Mouse (Mus musculus): Measurements from ENCODE around the gene Rec8.
A peak's percentile ranks its signal among the peaks of the same experiment; 100 is the strongest.

The Rec8 gene

DNA sequence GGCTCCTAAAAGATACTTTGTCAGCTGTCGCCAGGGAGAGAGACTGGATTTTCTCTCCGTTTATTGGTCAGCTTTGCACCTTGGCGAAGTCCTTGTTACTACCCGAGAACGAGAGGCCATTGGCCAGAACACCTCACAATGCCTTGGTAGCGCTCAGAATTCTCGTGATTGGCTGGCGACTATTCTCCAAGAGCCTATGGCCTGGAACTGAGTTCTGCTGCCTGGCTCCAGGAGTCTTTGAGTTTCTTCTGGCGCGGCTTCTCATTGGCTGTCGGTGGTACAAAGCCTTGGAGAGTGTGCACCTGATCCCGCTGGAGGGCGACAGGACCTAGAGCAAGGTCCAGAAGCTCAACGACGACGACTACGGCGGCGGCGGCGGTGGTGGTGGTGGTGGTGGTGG, at the start of gene Rec8:
Gene Rec8, plus strand, starts transcription at position 216 of the 400 bp plus-strand sequence.
- peak; percentile 54 for DNase-seq (ENCODE audit: extremely low spot score, low spot score)

DNA sequence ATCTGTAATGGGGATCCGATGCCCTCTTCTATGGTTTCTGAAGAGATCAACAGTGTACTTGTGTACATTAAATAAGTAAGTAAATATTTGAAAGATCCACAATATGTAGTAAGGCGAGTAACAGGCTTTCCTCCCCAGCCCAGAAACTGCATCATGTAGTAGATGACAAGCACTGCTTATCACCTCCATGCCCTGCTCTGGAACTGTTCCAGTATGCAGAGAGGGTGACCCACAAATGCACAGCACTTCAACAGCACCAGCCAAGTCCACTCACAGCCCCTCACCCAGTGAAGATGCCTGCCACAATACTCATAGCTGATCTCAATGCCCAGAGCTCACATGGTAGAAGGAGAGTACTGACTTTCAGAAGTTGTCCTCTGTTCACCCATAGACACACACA, 47.2 kb upstream of the Rec8 start:
- no peak for DNase-seq (ENCODE audit: extremely low spot score, low spot score)

DNA sequence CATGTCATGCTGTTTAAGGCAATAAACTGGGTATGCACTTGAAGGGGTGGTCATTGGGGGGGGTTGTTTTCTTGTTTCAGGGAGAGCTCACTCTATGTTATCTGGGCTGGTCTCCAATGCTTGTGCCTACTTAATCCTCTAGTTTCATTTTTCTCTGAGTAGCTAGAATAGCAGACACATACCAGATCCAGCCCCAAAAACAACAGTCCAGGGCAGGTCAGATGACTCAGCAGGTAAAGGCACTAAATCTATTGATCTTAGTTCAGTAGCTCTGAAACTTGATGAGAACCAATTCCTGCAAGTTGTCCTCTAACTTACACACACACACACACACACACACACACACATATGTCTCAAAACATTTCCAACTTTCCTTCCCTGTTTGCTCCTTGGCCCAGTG, 46.1 kb upstream of the Rec8 start:
- no peak for DNase-seq (ENCODE audit: extremely low spot score, low spot score)

DNA sequence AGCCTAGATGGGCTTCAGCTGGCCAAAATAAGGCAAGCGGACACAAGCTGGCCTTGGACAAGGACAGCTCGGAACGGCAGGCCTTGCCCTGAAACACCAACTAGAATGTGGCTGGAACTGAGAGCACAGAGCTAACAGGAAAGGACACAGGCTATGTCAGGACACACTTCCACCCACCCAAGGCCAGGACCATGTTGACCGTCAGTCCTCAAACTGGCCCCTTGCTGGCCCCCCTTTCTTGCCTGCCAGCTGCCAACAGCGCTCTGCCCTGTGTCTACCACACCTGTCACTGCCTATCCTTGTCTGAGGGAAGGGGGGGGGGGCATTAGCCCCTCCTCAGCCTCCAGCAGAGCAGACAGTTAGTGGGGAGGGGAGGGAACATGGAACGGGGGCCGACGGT, 42.5 kb upstream of the Rec8 start, which contains the start of gene Fitm1:
Gene Fitm1, plus strand, starts transcription at position 316 of the 400 bp plus-strand sequence.
- no peak for DNase-seq (ENCODE audit: extremely low spot score, low spot score)

DNA sequence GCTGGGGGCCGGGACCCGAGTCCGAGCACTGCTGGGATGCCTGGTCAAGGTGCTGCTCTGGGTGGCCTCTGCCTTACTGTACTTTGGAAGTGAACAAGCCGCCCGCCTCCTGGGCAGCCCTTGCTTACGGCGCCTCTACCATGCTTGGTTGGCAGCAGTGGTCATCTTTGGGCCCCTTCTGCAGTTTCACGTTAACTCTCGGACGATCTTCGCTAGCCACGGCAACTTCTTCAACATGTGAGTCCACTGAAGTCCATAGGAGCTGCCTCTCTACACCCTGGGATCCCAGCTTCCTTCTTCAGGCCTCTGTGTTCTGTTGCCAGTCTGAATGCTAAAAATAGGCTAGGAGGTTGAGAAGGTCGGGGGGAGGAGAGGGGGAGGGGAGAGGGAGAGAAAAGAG, 42.1 kb upstream of the Rec8 start:
- no peak for DNase-seq (ENCODE audit: extremely low spot score, low spot score)

DNA sequence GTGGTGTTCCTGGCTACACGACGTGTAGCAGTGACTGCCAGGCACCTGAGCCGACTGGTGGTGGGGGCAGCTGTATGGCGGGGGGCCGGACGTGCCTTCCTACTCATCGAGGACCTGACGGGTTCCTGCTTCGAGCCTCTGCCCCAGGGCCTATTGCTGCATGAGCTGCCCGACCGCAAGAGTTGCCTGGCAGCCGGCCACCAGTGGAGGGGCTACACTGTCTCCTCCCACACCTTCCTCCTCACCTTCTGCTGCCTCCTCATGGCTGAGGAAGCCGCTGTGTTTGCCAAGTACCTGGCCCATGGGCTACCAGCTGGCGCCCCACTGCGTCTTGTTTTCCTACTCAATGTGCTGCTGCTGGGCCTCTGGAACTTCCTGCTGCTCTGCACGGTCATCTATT, 41.5 kb upstream of the Rec8 start:
- DNase-seq (ENCODE audit: extremely low spot score, low spot score): no peak

DNA sequence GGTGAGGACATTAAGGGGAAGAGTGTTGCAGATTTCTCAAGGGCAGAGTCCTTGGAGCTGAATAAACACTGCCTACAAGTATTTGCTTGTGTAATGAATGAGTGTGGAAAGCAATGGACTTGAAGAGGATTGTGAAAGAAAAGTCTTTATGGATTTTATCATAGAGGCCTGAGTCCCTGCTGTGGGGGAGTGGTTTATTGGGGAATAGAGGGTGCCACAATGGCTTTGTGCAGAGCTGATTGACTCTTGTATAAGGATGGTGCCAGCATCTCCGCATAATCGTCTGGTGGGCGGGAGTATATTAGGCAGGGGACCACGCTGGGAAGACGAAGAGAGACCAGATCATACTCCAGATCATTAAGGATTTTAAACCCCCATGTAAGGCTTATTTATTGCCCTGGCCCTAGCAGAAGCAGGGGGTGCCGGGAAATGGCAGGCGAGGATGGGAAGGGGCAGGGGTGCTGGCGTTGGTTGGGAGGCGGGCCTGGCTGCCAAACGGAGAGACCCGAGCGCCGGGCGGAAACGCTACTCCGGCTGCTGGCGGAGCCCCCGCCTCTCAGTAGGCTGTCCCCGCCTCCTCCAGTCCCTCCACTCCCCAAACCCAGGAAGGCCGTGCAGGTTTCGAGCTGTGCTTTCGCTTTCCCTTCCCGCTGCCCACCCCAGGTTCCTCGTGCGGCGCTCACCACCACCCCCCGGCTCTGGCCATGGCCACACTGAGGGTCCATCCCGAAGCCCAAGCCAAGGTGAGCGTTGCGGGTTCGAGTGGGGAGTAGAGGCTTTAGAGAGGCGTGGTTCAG, 39.8 kb upstream of the Rec8 start, which contains the start of gene Psme1:
Gene Psme1, plus strand, starts transcription at position 253 of the 797 bp plus-strand sequence.
- DNase-seq (ENCODE audit: extremely low spot score, low spot score): peak; percentile 74

DNA sequence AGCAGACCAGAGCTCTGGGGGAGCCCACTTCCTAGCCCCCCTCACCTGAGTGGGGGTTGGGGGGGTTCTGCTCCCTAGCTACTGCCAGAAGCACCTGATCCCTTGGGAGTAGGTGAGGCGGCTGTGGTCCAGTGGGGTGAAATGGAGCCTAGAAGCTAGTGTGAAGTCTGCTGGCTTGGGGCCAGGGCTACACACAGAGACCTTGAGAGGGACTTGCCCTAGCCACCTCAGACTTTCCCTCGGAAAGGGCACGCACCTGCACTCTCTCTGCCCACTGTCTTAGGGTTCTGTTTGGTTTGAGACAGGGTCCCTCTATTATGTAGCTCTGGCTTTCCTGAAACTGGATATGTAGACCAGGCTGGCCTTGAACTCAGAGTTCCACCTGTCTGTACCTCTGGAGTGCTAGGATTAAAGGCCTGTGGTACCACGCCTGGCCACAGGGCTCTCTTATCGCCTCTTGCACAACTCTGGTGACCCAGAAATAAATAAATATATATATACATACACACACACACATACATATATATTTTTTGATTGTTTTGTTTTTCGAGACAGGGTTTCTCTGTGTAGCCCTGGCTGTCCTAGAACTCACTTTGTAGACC, 39.1 kb upstream of the Rec8 start:
- DNase-seq (ENCODE audit: extremely low spot score, low spot score): no peak

DNA sequence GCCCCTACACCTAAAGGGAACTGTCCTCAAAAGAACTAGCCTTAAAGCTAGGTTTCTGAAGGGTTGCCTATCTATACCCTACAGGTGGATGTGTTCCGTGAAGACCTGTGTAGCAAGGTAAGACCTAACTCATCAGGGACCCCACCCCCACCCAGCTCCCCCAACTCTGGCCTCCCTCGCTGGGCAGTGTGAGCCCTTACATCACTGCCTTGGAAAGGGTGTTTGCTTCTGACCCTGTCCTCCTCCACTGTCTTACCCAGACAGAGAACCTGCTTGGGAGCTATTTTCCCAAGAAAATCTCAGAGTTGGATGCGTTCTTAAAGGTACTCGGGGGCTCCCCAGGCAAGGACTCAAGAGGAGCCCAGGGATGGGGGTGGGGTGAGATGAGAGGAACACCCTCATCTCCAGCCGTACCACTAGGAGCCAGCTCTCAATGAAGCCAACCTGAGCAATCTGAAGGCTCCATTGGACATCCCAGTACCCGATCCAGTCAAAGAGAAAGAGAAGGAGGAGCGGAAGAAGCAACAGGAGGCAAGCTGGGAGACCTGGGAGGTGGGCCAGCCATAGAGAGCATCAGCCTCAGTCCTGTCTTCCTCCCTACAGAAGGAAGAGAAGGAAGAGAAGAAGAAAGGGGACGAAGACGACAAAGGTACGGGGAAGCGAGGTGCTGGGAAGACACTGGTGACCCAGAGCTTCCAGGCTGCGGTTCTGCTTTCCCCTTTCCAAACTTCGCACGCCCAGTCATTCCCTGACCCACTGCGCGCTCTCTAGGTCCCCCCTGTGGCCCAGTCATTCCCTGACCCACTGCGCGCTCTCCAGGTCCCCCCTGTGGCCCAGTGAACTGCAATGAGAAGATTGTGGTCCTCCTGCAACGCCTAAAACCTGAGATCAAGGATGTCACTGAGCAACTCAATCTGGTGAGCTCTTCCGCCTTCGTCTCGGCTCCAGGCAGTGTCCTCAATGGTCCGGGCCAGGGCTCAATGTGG, 38.0 kb upstream of the Rec8 start:
- DNase-seq (ENCODE audit: extremely low spot score, low spot score): no peak

DNA sequence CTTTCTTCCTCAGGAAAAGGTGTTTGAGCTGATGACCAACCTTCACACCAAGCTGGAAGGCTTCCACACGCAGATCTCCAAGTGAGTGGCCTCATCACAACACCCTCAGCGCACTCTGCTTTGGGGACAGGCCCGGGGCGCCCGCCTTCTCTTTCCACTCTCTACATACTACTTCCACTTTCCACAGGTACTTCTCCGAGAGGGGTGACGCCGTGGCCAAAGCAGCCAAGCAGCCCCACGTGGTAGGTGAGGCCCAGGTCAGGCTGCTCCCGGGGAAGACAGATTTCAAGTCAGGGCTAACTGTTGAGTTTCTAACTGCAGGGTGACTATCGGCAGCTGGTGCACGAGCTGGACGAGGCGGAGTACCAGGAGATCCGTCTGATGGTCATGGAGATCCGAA, 37.1 kb upstream of the Rec8 start:
- no peak for DNase-seq (ENCODE audit: extremely low spot score, low spot score)

DNA sequence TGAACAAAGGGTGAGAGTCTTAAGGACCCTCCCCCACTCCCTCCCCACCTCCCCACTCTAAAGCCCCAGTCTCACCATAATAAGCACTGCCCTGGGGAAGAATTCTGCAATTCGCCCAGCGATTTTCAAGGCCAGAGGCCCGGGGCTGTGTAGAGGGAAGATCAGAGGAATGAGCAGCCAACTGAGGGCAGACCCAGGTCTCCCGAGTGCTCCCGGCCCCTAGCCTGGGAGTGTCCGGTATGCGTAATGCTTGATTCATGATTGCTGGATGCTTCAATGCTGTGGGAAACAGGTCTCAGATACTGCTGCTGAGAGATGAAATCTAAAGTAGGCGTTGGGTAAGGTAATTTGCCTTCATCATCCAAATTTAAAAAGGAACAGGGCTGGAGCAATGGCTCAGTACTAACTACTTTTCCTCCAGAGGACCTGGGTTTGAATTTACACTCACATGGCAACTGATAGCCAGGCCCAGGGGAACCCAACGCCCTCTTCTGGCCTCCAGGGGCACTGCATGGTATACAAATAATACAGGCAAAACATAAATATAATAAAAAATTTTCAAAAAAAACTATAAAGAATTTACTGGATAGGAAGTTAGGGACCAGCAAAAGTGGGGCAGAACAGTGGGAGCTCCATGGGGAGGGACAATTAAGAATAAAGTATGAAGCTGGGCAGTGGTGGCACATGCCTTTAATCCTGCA, 35.7 kb upstream of the Rec8 start:
- DNase-seq (ENCODE audit: extremely low spot score, low spot score): no peak

DNA sequence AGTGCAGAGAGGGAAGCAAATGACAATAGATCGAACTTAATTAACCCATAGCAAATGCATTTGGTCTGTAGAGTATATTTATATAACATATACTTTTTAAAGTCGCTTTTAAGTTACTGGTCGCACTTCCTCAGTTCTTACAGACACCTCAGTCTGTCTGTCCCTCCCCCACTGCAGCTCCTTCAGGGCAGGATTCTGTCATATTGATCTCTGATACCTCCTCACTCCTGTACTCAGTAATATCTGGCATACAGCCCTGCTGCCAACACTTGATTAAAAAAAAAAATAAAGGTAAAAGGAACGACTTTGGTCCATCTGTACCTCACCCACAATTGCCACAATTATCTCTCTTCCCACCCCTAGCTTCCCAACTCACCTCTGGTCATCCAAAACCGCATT, 33.5 kb upstream of the Rec8 start:
- no peak for DNase-seq (ENCODE audit: extremely low spot score, low spot score)

DNA sequence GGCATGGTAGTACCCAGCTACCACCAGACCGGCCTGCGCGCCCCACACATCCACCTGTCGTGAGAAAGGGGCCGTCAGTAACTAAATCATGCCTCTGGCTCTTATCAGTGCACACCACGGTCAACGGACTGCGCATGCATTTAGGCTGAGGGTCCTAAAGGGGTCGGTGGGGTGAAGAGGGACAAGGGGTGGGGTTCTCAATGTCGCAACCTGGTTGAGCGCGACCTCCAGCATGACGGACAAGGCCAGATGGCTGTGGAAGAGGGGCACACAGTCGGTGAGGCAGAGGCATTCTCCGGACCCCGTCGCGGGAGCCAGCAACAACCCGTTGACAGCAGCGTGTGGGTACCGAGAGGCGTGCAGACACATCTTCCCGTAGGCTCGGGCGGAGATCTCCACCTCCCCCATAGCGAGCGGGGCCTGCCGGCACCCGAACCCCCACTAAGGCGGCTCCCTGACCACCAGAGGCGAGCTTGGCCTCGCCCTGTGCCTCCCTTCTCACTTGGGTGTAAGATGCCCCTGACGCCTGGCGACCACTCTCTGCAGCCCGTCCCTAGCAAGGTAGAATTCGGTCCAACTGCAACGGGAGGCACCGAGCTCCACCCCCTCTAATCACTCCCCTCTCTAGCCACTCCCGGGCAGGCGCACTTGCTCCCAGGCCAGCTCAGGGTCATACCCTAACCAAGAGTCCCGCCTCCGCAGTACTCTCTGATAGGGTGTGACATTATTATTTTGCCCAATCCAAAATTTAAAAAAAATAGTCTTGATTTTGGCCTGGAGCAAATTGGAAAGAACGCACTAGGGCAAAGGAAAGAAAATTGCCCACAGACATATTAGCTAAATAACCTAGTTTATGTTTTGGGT, 32.9 kb upstream of the Rec8 start, which contains the start of gene Emc9:
Gene Emc9, minus strand, starts transcription at position 601 of the 864 bp plus-strand sequence.
- peak; percentile 64 for DNase-seq (ENCODE audit: extremely low spot score, low spot score)

DNA sequence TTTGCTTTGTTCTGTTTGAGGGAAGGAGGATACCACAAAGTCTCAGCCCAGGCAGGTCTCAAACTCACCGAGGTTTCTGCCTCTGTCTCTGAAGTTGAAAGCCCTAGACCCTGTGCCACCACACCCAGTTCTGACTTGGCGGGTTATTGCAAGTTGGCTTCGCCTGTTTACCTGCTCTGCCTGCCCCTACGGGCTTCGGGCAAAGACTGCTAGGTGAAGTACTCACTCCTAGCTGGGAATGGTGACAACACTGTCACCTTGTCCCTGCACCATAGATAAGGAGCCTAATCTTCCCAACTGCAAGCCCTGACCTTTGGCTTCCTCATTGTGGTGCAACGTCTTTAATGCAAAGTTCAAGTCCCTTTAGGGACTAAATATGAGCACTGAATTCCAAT, 32.3 kb upstream of the Rec8 start:
- DNase-seq (ENCODE audit: extremely low spot score, low spot score): no peak

DNA sequence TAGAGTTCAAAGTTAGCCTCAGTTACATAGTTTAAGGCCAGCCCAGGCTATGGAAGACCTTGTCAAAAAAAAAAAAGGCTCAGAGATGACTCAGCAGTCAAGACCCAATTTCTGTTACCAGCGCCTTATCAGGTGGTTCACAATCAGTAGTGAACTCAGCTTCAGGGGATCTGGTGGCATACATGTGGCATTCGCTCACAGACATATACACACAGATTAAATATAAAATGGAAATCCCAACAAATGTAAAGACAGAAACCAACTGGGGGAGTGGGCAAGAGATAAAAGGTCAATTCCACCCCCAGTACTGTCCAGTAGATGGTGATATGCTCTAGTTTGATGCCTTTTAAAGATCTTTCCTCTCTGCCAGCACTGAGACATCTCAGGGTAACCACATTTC, 31.7 kb upstream of the Rec8 start:
- DNase-seq (ENCODE audit: extremely low spot score, low spot score): no peak

DNA sequence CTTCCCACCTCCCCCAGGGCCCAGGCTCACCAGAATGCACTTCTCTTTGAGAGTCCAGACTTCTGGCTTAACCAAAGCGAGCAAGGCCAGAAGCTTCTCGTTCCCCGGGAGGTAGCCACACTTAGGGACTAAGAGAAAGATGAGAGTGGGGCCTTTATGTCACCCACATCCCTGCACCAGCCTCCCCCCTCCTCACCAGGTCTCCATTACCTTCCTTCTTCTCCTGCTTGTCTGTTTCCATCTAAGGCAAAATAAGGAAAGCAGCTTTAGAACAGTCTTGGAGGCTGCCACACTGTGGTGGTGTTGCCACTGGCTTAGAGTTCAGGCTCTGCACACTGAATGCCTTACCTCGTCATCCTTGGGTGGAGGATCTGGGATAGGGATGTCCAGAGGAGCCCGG, 28.6 kb upstream of the Rec8 start:
- no peak for DNase-seq (ENCODE audit: extremely low spot score, low spot score)

DNA sequence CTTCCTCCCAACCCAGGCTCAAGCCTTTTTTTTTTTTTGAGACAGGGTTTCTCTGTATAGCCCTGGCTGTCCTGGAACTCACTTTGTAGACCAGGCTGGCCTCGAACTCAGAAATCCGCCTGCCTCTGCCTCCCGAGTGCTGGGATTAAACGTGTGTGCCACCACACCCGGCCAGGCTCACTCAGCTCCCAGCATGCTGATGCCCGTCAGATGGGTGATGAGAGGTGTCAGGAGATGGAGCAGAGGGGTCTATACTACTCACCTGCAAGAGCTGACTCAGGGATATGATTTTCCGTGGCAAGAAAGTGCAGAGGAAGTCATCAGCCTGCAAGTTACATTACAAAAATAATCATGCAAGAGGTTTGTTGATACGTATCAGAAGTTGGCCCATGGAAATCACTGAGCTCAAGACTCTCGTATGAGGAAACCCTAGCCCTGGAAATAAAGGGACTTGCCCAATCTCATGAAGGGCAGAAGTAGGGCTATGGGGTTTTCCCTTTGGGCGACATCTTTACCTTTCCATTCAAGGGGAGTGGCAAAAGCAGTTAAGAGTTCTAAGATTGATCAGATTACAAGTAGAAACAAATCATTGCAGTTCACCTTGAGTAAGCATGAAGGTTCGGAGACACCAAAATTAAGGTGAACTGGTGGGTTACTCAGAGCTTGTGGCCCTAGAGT, 27.9 kb upstream of the Rec8 start:
- DNase-seq (ENCODE audit: extremely low spot score, low spot score): no peak

DNA sequence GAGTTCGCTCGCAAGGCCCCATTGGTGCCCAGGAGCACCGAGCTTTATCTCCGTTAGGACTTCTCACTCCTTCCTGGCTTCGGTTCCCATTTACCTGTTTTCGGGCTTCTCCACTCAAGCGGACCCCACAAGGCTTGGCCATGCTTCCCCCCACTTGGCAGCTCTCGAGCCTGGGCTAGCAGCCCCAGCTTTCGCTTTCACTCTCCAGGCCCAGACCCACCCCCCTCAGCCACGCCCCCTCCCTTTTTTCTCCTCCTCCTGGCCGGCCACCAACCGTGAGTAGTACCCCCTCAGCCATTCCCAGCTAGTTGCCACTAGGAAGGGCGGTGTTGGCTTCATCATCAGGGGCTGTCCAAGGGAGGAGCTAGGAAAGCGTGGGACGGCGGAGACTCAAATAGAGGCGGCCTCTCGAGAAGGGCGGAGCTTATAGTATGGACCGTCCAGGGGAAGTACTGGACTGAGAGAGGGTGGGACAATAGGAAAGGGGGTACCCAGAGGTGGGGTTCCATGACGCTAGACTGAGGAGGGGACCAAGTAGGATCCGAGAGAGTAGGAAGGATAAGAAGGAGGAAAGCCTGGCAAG, 27.0 kb upstream of the Rec8 start, which contains the start of gene Psme2:
Gene Psme2, minus strand, starts transcription at position 366 of the 583 bp plus-strand sequence.
- DNase-seq (ENCODE audit: extremely low spot score, low spot score): peak; percentile 86

DNA sequence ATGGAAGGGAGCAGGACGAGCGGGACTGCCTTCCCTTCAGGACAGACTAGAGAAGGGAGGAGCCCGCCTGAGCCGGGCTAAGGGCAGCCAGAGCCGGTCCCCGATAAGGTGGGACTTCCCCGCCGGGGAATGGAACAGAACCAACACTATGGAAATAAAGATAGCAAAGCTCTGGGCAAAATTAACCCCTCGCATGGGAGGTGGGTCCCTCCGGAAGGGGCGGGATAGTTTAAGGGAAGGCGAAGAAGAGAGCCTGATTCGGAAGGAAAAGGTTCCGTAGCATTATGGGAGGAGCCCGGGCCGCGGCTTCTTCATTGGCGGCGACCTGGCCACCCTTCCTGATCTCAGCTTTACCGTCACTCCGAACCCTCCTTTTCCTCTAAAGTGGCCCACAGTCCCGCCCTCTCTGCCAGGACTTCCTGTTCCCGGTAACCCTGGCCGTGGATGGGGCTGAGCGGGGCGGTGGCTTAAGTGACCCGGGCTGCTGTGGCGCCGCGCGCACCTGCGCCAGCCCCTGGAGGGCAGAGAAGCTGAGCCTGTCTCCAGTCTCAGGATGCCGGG, 26.4 kb upstream of the Rec8 start, which contains the start of gene Rnf31:
Gene Rnf31, plus strand, starts transcription at position 378 of the 561 bp plus-strand sequence.
- peak; percentile 86 for DNase-seq (ENCODE audit: extremely low spot score, low spot score)
